Mouse (Mus musculus): ENCODE measurements around the gene Hal.

DNA sequence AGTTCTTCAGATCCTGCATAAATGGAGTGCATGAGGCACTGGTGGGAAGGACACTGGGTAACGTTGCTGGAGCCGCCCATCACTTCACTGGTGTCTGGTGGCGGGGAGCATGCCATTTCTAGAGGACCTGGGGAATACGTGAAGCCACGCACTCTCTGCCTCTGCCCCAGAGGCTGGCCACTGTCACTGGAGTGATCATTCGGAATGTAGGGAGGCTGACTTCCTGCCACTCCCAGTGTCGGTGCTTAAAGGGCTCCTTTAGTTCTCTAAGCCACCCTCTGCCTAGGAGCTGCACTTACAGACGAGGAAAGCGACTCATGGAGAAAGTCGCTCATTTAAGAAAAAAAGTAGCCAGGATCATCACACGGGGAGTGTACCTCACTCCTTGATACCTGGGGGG is 28.5 kb upstream of the Hal start:
- TF ChIP-seq CTCF (IDR thresholded peaks at IDR 0.05; ENCODE audit: low read depth): no peak
- TF ChIP-seq EP300 (IDR thresholded peaks at IDR 0.05; ENCODE audit: low read depth): no peak

Measured in heart, postnatal 0 days (tissue).